Mouse (Mus musculus): ENCODE results near the gene Miip. TPM values are rescaled to one million over a fixed set of nuclear protein-coding genes. Genes with fewer than 3 reads are reported as not detected.

Miip gene
- polyA plus RNA-seq, 1 experiment from 2014 or later = 53.2 TPM

GRCm38 (mm10) chr4:147890341-147890740, 21.7 kb upstream of the Miip start:
- H3K4me2 ChIP-seq (replicated peaks) = no peak overlapping the region
- WGBS = 92% methylated on average over 6 of the region's 6 CpGs
- H3K9ac ChIP-seq (replicated peaks) = no peak overlapping the region
- H3K4me1 ChIP-seq = no peaks in the 10 kb centered on the region
- no peaks in the 10 kb centered on the region for H3K9me3 ChIP-seq
- no peak overlapping the region for H3K4me3 ChIP-seq
- H3K36me3 ChIP-seq = peaks cover 95% of the 10 kb centered on the region
- H3K27ac ChIP-seq (replicated peaks) = no peak overlapping the region
- H3K27me3 ChIP-seq = no peaks in the 10 kb centered on the region
- ATAC-seq (ENCODE audit: low FRiP score, low read depth) = no peak

GRCm38 (mm10) chr4:147888237-147888636, 19.6 kb upstream of the Miip start:
- no peak for ATAC-seq (ENCODE audit: low FRiP score, low read depth)
- H3K9ac ChIP-seq (replicated peaks) = no peak overlapping the region
- WGBS = 93% methylated on average over 4 of the region's 4 CpGs
- peaks cover 93% of the 10 kb centered on the region for H3K36me3 ChIP-seq
- H3K4me1 ChIP-seq = no peaks in the 10 kb centered on the region
- no peak overlapping the region for H3K4me3 ChIP-seq
- H3K27ac ChIP-seq (replicated peaks) = no peak overlapping the region
- no peaks in the 10 kb centered on the region for H3K9me3 ChIP-seq
- H3K4me2 ChIP-seq (replicated peaks) = no peak overlapping the region
- no peaks in the 10 kb centered on the region for H3K27me3 ChIP-seq

DNA sequence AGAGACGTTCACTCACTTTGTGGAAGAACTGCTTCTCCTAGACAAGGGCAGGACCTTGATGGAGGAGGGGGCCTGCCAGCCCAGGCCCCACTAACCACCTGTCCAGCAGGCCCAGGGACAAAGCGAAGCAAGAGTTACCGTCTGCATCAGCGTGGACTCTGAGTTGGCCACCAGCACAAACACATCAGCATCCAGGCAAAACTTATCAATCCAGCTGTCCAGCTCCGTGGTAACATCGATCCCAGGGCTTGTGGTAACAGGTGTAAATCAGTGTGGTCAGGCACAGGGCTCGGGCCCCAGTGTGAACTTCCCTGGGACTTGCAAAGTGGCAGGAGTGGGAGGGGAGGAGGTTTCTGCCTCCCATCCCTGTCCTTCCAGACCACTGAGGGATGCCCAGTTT, 18.7 kb upstream of the Miip start:
- 92% methylated on average over 7 of the region's 7 CpGs for WGBS
- Histone ChIP-seq H3K27me3 (no peaks in the 10 kb centered on the region), H3K9ac (replicated peaks) (no peak overlapping the region), H3K27ac (replicated peaks) (no peak overlapping the region), H3K4me2 (replicated peaks) (no peak overlapping the region), H3K4me3 (no peak overlapping the region), H3K9me3 (no peaks in the 10 kb centered on the region), H3K4me1 (no peaks in the 10 kb centered on the region), H3K36me3 (peaks cover 93% of the 10 kb centered on the region)
- ATAC-seq (ENCODE audit: low FRiP score, low read depth) = no peak

- no peak overlapping the region for H3K4me3 ChIP-seq
- no peak overlapping the region for H3K9ac ChIP-seq (replicated peaks)
- no peaks in the 10 kb centered on the region for H3K9me3 ChIP-seq
- no peak overlapping the region for H3K27ac ChIP-seq (replicated peaks)
- H3K4me2 ChIP-seq (replicated peaks) = no peak overlapping the region
- 93% methylated on average over 12 of the region's 12 CpGs for WGBS
- no peak for ATAC-seq (ENCODE audit: low FRiP score, low read depth)
- peaks cover 94% of the 10 kb centered on the region for H3K36me3 ChIP-seq
- H3K4me1 ChIP-seq = no peaks in the 10 kb centered on the region
- H3K27me3 ChIP-seq = no peaks in the 10 kb centered on the region
Measured at GRCm38 (mm10) chr4:147886158-147886557, 17.5 kb upstream of the Miip start.

DNA sequence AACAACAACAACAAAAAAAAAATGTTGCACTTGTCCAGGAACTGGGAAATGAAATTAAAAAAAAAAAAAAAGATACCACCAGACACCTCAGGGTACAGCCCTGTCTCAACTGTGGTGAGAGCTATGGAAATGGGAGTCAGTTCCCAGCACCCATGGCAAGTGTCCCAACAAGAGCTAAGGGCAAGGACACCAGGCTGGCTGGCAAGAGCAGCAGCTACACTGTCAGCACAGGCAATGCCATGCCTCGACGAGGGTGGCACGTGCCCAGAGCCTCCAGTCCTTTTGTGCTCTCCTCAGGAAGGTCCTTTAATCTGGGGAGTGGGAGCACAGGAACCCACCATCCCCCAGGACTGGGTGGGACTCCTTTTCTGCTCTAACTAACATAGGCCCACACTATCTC, 15.5 kb upstream of the Miip start:
- Histone ChIP-seq H3K36me3 (peaks cover 96% of the 10 kb centered on the region), H3K4me3 (no peak overlapping the region), H3K4me1 (no peaks in the 10 kb centered on the region), H3K4me2 (replicated peaks) (no peak overlapping the region), H3K27ac (replicated peaks) (no peak overlapping the region), H3K27me3 (no peaks in the 10 kb centered on the region), H3K9me3 (no peaks in the 10 kb centered on the region), H3K9ac (replicated peaks) (no peak overlapping the region)
- ATAC-seq (ENCODE audit: low FRiP score, low read depth) = no peak
- 92% methylated on average over 3 of the region's 3 CpGs for WGBS

DNA sequence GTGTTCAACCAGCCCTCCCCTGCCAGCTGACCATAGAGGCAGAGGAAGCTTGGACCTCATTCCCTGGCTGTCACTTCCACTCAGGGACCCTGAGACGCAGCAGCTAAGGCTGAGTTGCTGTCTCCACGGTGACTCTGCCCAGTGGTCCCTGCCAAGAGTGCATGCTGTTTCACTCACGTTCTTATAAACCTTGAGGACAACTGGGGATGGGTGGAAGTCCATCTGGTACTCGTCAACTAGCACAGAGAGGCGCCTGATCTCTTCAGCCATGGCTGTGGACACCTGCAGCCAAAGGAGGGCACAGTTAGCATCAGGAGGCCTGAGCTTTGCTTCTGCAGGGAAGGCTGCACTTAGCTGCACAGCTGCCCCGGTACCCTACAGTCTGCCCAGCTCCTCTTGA, 14.4 kb upstream of the Miip start:
- Histone ChIP-seq H3K4me3 (no peak overlapping the region), H3K4me2 (replicated peaks) (no peak overlapping the region), H3K27ac (replicated peaks) (no peak overlapping the region), H3K4me1 (no peaks in the 10 kb centered on the region), H3K9me3 (no peaks in the 10 kb centered on the region), H3K36me3 (peaks cover 96% of the 10 kb centered on the region), H3K27me3 (no peaks in the 10 kb centered on the region), H3K9ac (replicated peaks) (no peak overlapping the region)
- ATAC-seq (ENCODE audit: low FRiP score, low read depth) = no peak
- WGBS = 86% methylated on average over 6 of the region's 6 CpGs

- H3K27me3 ChIP-seq = no peaks in the 10 kb centered on the region
- H3K4me1 ChIP-seq = no peaks in the 10 kb centered on the region
- H3K36me3 ChIP-seq = peaks cover 94% of the 10 kb centered on the region
- WGBS = 96% methylated on average over 7 of the region's 7 CpGs
- no peak overlapping the region for H3K4me3 ChIP-seq
- H3K27ac ChIP-seq (replicated peaks) = no peak overlapping the region
- H3K9ac ChIP-seq (replicated peaks) = no peak overlapping the region
- no peak for ATAC-seq (ENCODE audit: low FRiP score, low read depth)
- H3K9me3 ChIP-seq = no peaks in the 10 kb centered on the region
- H3K4me2 ChIP-seq (replicated peaks) = no peak overlapping the region
Measured at GRCm38 (mm10) chr4:147881792-147882191, 13.2 kb upstream of the Miip start.

- 55% methylated on average over 5 of the region's 5 CpGs for WGBS
- H3K36me3 ChIP-seq = peaks cover 94% of the 10 kb centered on the region
- no peaks in the 10 kb centered on the region for H3K9me3 ChIP-seq
- no peak overlapping the region for H3K4me2 ChIP-seq (replicated peaks)
- H3K9ac ChIP-seq (replicated peaks) = no peak overlapping the region
- H3K4me3 ChIP-seq = no peak overlapping the region
- ATAC-seq (ENCODE audit: low FRiP score, low read depth) = no peak
- H3K27me3 ChIP-seq = no peaks in the 10 kb centered on the region
- no peak overlapping the region for H3K27ac ChIP-seq (replicated peaks)
- H3K4me1 ChIP-seq = no peaks in the 10 kb centered on the region
Measured at GRCm38 (mm10) chr4:147879865-147880264, 11.2 kb upstream of the Miip start.

GRCm38 (mm10) chr4:147879456-147879855, 10.8 kb upstream of the Miip start:
- H3K4me2 ChIP-seq (replicated peaks) = no peak overlapping the region
- H3K36me3 ChIP-seq = peaks cover 94% of the 10 kb centered on the region
- no peaks in the 10 kb centered on the region for H3K27me3 ChIP-seq
- no peak overlapping the region for H3K27ac ChIP-seq (replicated peaks)
- no peaks in the 10 kb centered on the region for H3K4me1 ChIP-seq
- 77% methylated on average over 2 of the region's 2 CpGs for WGBS
- no peak overlapping the region for H3K9ac ChIP-seq (replicated peaks)
- no peak for ATAC-seq (ENCODE audit: low FRiP score, low read depth)
- no peak overlapping the region for H3K4me3 ChIP-seq
- no peaks in the 10 kb centered on the region for H3K9me3 ChIP-seq

- Histone ChIP-seq H3K27me3 (no peaks in the 10 kb centered on the region), H3K36me3 (peaks cover 96% of the 10 kb centered on the region)
Measured at GRCm38 (mm10) chr4:147878537-147878936, 9.9 kb upstream of the Miip start.

GRCm38 (mm10) chr4:147875852-147876575, 7.4 kb upstream of the Miip start:
- Histone ChIP-seq H3K9me3 (no peaks in the 10 kb centered on the region), H3K4me3 (no peak overlapping the region), H3K4me2 (replicated peaks) (no peak overlapping the region), H3K9ac (replicated peaks) (no peak overlapping the region), H3K36me3 (peaks cover 93% of the 10 kb centered on the region), H3K27ac (replicated peaks) (no peak overlapping the region), H3K27me3 (no peaks in the 10 kb centered on the region), H3K4me1 (no peaks in the 10 kb centered on the region)
- WGBS = 95% methylated on average over 4 of the region's 4 CpGs
- ATAC-seq (ENCODE audit: low FRiP score, low read depth) = no peak

More at GRCm38 (mm10) chr4:147878537-147878936, 9.9 kb upstream of the Miip start:
- Histone ChIP-seq H3K9ac (replicated peaks) (no peak overlapping the region), H3K4me3 (no peak overlapping the region), H3K9me3 (no peaks in the 10 kb centered on the region), H3K4me1 (no peaks in the 10 kb centered on the region), H3K27ac (replicated peaks) (no peak overlapping the region), H3K4me2 (replicated peaks) (no peak overlapping the region)
- no peak for ATAC-seq (ENCODE audit: low FRiP score, low read depth)
- 95% methylated on average over 9 of the region's 9 CpGs for WGBS

GRCm38 (mm10) chr4:147869238-147869637, 622 bp upstream of the Miip start:
- Histone ChIP-seq H3K27ac (replicated peaks) (0 out of 2 replicates have a peak overlapping the region, but pooled peaks have one; percentile 25), H3K4me3 (peak overlapping the region; percentile 67), H3K9me3 (no peaks in the 10 kb centered on the region), H3K36me3 (peaks cover 49% of the 10 kb centered on the region), H3K4me2 (replicated peaks) (peak overlapping the region; percentile 88), H3K4me1 (peaks cover 24% of the 10 kb centered on the region), H3K9ac (replicated peaks) (peak overlapping the region; percentile 73), H3K27me3 (no peaks in the 10 kb centered on the region)
- WGBS = 10% methylated on average over 5 of the region's 5 CpGs
- no peak for ATAC-seq (ENCODE audit: low FRiP score, low read depth)

Data from midbrain, embryonic 12.5 days (tissue).